Mouse (Mus musculus) midbrain, embryonic 11.5 days (tissue): ENCODE measurements around the gene Rad51d. TPM values are rescaled to one million over a fixed set of nuclear protein-coding genes. Genes with fewer than 3 reads are reported as not detected.

Experiments used
- ATAC-seq: fragments of 200-750 bp; cut with Nextera tagmentation; 2 replicates; pipeline ENCODE4 v1.8.0; 2017; ENCODE audit warnings: moderate TSS enrichment, moderate library complexity; ENCODE audit not compliant: low FRiP score
- DNase-seq: peaks from one replicate; pipeline ENCODE4 v3.0.0; 2015; ENCODE audit warnings: low spot score; ENCODE audit errors: missing footprints
- H3K27ac ChIP-seq: fragments of 300-500 bp; sonication (generic); 2 replicates; pipeline ENCODE4 v1.5.1; 2014; ENCODE audit warnings: low read depth, low read length
- H3K27me3 ChIP-seq: fragments of 300-500 bp; sonication (generic); 2 replicates; pipeline ENCODE4 v1.6.1; 2014; ENCODE audit warnings: mild to moderate bottlenecking, low read length, moderate library complexity, mixed read lengths; ENCODE audit not compliant: control insufficient read depth, insufficient read depth
- H3K36me3 ChIP-seq: fragments of 300-500 bp; sonication (generic); 2 replicates; pipeline ENCODE4 v1.6.1; 2014; ENCODE audit warnings: mild to moderate bottlenecking, low read length, moderate library complexity, mixed read lengths; ENCODE audit not compliant: control insufficient read depth, insufficient read depth
- H3K4me1 ChIP-seq: fragments of 300-500 bp; sonication (generic); 2 replicates; pipeline ENCODE4 v1.6.1; 2014; ENCODE audit warnings: low read length; ENCODE audit not compliant: control insufficient read depth, insufficient read depth
- H3K4me2 ChIP-seq: fragments of 300-500 bp; sonication (generic); 2 replicates; pipeline ENCODE4 v1.6.1; 2014; ENCODE audit warnings: mild to moderate bottlenecking, moderate library complexity
- H3K4me3 ChIP-seq: fragments of 300-500 bp; sonication (generic); 2 replicates; pipeline ENCODE4 v1.5.1; 2014; ENCODE audit warnings: low read depth, low read length
- H3K9ac ChIP-seq: fragments of 300-500 bp; sonication (generic); 2 replicates; pipeline ENCODE4 v1.6.1; 2014; ENCODE audit warnings: low read length
- H3K9me3 ChIP-seq: fragments of 300-500 bp; sonication (generic); 2 replicates; pipeline ENCODE4 v1.6.1; 2016; ENCODE audit warnings: low read length; ENCODE audit not compliant: control insufficient read depth
- WGBS: fragments of 180-500 bp; shearing (Covaris S2); extraction: QIAGEN DNeasy Blood & Tissue Kit; methylation state at CpG from one replicate; pipeline ENCODE4 v1.1.7; 2014; 5-methylcytosine and 5-hydroxymethylcytosine counted together
- polyA plus RNA-seq: library from polyadenylated mRNA; unstranded; fragments of >200 nt; fragmentation: Nextera tagmentation; extraction: Ambion mirVana; gene quantifications from 2 replicates; pipeline ENCODE4 v1.2.1, GENCODE M21; 2014

The Rad51d gene
- polyA plus RNA-seq, 1 experiment from 2014 or later, result 17.4 TPM

- no peak overlapping the region for H3K27ac ChIP-seq
- H3K36me3 ChIP-seq, result peaks cover 26% of the 10 kb centered on the region; the same call in 1 of the 2 replicates
- H3K4me1 ChIP-seq, result no peaks in the 10 kb centered on the region
- WGBS, result 95% methylated on average over 20 of the region's 20 CpGs
- H3K9ac ChIP-seq, result no peak overlapping the region
- H3K27me3 ChIP-seq, result no peaks in the 10 kb centered on the region
- H3K4me2 ChIP-seq, result no peak overlapping the region
- DNase-seq (peak; percentile 28), ATAC-seq (no peak)
- no peak overlapping the region for H3K4me3 ChIP-seq
- H3K9me3 ChIP-seq, result no peaks in the 10 kb centered on the region
Measured at GRCm38 (mm10) chr11:82901606-82902310, 11.3 kb upstream of the Rad51d start.

GRCm38 (mm10) chr11:82899720-82900119 is 9.3 kb upstream of the Rad51d start:
- Histone ChIP-seq H3K4me1 (no peaks in the 10 kb centered on the region), H3K4me3 (no peak overlapping the region), H3K4me2 (no peak overlapping the region), H3K27ac (no peak overlapping the region), H3K36me3 (peaks cover 25% of the 10 kb centered on the region; the same call in 1 of the 2 replicates), H3K9me3 (no peaks in the 10 kb centered on the region), H3K9ac (no peak overlapping the region), H3K27me3 (no peaks in the 10 kb centered on the region)
- no peak for ATAC-seq
- 90% methylated on average over 5 of the region's 5 CpGs for WGBS
- peak; percentile 23 for DNase-seq

- H3K27me3 ChIP-seq, result no peaks in the 10 kb centered on the region
- H3K4me2 ChIP-seq, result no peak overlapping the region
- H3K27ac ChIP-seq, result no peak overlapping the region
- no peak overlapping the region for H3K4me3 ChIP-seq
- H3K9me3 ChIP-seq, result no peaks in the 10 kb centered on the region
- DNase-seq (peak; percentile 12), ATAC-seq (no peak)
- H3K36me3 ChIP-seq, result peaks cover 11% of the 10 kb centered on the region; the same call in 1 of the 2 replicates
- WGBS, result 79% methylated on average over 10 of the region's 10 CpGs
- no peaks in the 10 kb centered on the region for H3K4me1 ChIP-seq
- no peak overlapping the region for H3K9ac ChIP-seq
Measured at GRCm38 (mm10) chr11:82897478-82897877, 7.1 kb upstream of the Rad51d start.

GRCm38 (mm10) chr11:82891936-82892335 is 1.5 kb upstream of the Rad51d start, which contains the start of gene Fndc8:
Gene Fndc8 (plus strand): TSS chr11:82892124.
- H3K4me1 ChIP-seq, result peaks cover 11% of the 10 kb centered on the region
- no peak within 1 kb of the TSS for H3K4me3 ChIP-seq
- 59% methylated on average over 7 of the region's 7 CpGs for WGBS
- H3K4me2 ChIP-seq, result no peak within 1 kb of the TSS
- H3K9ac ChIP-seq, result no peak within 1 kb of the TSS; the same call in 1 of the 2 replicates
- H3K27ac ChIP-seq, result no peak within 1 kb of the TSS
- ATAC-seq, result no peak
- no peaks in the 10 kb centered on the region for H3K9me3 ChIP-seq
- peak; percentile 21 for DNase-seq
- H3K27me3 ChIP-seq, result no peaks in the 10 kb centered on the region
- no peaks in the 10 kb centered on the region for H3K36me3 ChIP-seq

- H3K27me3 ChIP-seq, result no peaks in the 10 kb centered on the region
- H3K4me1 ChIP-seq, result peaks cover 11% of the 10 kb centered on the region
- H3K4me3 ChIP-seq, result peak overlapping the region; percentile 62
- H3K4me2 ChIP-seq, result peak overlapping the region; percentile 74
- peak overlapping the region; percentile 25; the same call in 1 of the 2 replicates for H3K27ac ChIP-seq
- peak; percentile 95 for DNase-seq
- H3K36me3 ChIP-seq, result no peaks in the 10 kb centered on the region
- 9% methylated on average over 30 of the region's 31 CpGs for WGBS
- no peaks in the 10 kb centered on the region for H3K9me3 ChIP-seq
- peak; percentile 20; the same call in 1 of the 2 replicates for ATAC-seq
- peak overlapping the region; percentile 84 for H3K9ac ChIP-seq
Measured at GRCm38 (mm10) chr11:82889524-82890341, 681 bp downstream of the Rad51d start.

GRCm38 (mm10) chr11:82888491-82888946 is 1.9 kb downstream of the Rad51d start:
- no peak overlapping the region for H3K27ac ChIP-seq
- H3K9ac ChIP-seq, result no peak overlapping the region
- DNase-seq (peak; percentile 54), ATAC-seq (no peak)
- 77% methylated on average over 10 of the region's 10 CpGs for WGBS
- H3K27me3 ChIP-seq, result no peaks in the 10 kb centered on the region
- H3K9me3 ChIP-seq, result no peaks in the 10 kb centered on the region
- no peaks in the 10 kb centered on the region for H3K36me3 ChIP-seq
- no peak overlapping the region for H3K4me2 ChIP-seq
- H3K4me1 ChIP-seq, result peaks cover 11% of the 10 kb centered on the region
- H3K4me3 ChIP-seq, result no peak overlapping the region

GRCm38 (mm10) chr11:82886559-82886958 is 3.9 kb downstream of the Rad51d start:
- no peak overlapping the region for H3K4me3 ChIP-seq
- H3K27ac ChIP-seq, result no peak overlapping the region
- ATAC-seq (no peak), DNase-seq (no peak)
- WGBS, result 87% methylated on average over 3 of the region's 3 CpGs
- H3K9me3 ChIP-seq, result no peaks in the 10 kb centered on the region
- H3K27me3 ChIP-seq, result no peaks in the 10 kb centered on the region
- H3K4me1 ChIP-seq, result peaks cover 11% of the 10 kb centered on the region
- no peak overlapping the region for H3K4me2 ChIP-seq
- no peak overlapping the region for H3K9ac ChIP-seq
- H3K36me3 ChIP-seq, result no peaks in the 10 kb centered on the region

- no peaks in the 10 kb centered on the region for H3K27me3 ChIP-seq
- no peak overlapping the region for H3K4me2 ChIP-seq
- H3K4me1 ChIP-seq, result no peaks in the 10 kb centered on the region
- DNase-seq, result no peak
- no peak overlapping the region for H3K27ac ChIP-seq
- H3K9me3 ChIP-seq, result no peaks in the 10 kb centered on the region
- no peak for ATAC-seq
- H3K9ac ChIP-seq, result no peak overlapping the region
- no peaks in the 10 kb centered on the region for H3K36me3 ChIP-seq
- 64% methylated on average over 8 of the region's 8 CpGs for WGBS
- H3K4me3 ChIP-seq, result no peak overlapping the region
Measured at GRCm38 (mm10) chr11:82883180-82883579, 7.2 kb downstream of the Rad51d start.
